Mouse (Mus musculus) gastrocnemius, postnatal 25 days (tissue): Measurements from ENCODE around the gene Mlph. TPM values are rescaled to one million over a fixed set of nuclear protein-coding genes. Genes with fewer than 3 reads are reported as not detected.

Source experiments
- DNase-seq: peaks from one replicate; pipeline ENCODE4 v3.0.0; 2022
- total RNA-seq, 2 experiments: library from RNA; stranded (reverse); gene quantifications; 1 replicate in 1 of 2; 2 replicates in 1 of 2; pipeline ENCODE4 v1.2.3; 2021

Gene Mlph
- total RNA-seq, 2 experiments from 2014 or later: 0.26 to 0.51 TPM

- no peak for DNase-seq
Observed at GRCm38 (mm10) chr1:90969881-90970390, 55.1 kb downstream of the Mlph start.

GRCm38 (mm10) chr1:90972911-90973573 is 58.2 kb downstream of the Mlph start:
- peak; percentile 85 for DNase-seq

GRCm38 (mm10) chr1:90973574-90973911 is 58.7 kb downstream of the Mlph start:
- DNase-seq: no peak

GRCm38 (mm10) chr1:90974906-90975649 is 60.2 kb downstream of the Mlph start:
- peak; percentile 51 for DNase-seq

GRCm38 (mm10) chr1:90975960-90976359 is 61.1 kb downstream of the Mlph start:
- DNase-seq: peak; percentile 1

- DNase-seq: peak; percentile 30
Observed at GRCm38 (mm10) chr1:90980638-90981330, 65.9 kb downstream of the Mlph start.

- peak; percentile 6 for DNase-seq
Observed at GRCm38 (mm10) chr1:90981346-90981745, 66.5 kb downstream of the Mlph start.

- DNase-seq: no peak
Observed at GRCm38 (mm10) chr1:90995916-90996315, 81.0 kb downstream of the Mlph start.

- no peak for DNase-seq
Observed at GRCm38 (mm10) chr1:90997136-90997535, 82.3 kb downstream of the Mlph start.

GRCm38 (mm10) chr1:90997641-90998040 is 82.8 kb downstream of the Mlph start:
- no peak for DNase-seq

- DNase-seq: peak; percentile 72
Observed at GRCm38 (mm10) chr1:90998268-90998890, 83.5 kb downstream of the Mlph start, which contains the start of gene Lrrfip1. TSS of gene Lrrfip1 (plus strand) at chr1:90998737.

GRCm38 (mm10) chr1:90998891-90999611 is 84.2 kb downstream of the Mlph start:
- no peak for DNase-seq

- DNase-seq: no peak
Observed at GRCm38 (mm10) chr1:90999911-91000601, 85.2 kb downstream of the Mlph start.

Other genes with a start within 250 kb of the Mlph start
- 100 to 1,000 TPM in 1 of 2 experiments, 10 to 100 TPM in 1; 86.2 to 121 TPM for gene Col6a3, start 71.1 kb upstream of the Mlph start, total RNA-seq
- gene Prlh, start 38.0 kb downstream of the Mlph start, total RNA-seq: not detected
- gene Rab17, start 54.6 kb downstream of the Mlph start, total RNA-seq: not detected
- 100 to 1,000 TPM; 143 to 163 TPM for gene Lrrfip1, start 83.7 kb downstream of the Mlph start, total RNA-seq
- not detected for gene Rbm44, start 230.0 kb downstream of the Mlph start, total RNA-seq